Mouse (Mus musculus): ENCODE results near the gene Gm28042. TPM values are rescaled to one million over a fixed set of nuclear protein-coding genes. Genes with fewer than 3 reads are reported as not detected.
A peak's percentile ranks its signal among the peaks of the same experiment; 100 is the strongest.

Gm28042 gene
- polyA plus RNA-seq, 1 experiment from 2014 or later: 5.0 TPM

GRCm38 (mm10) chr2:120046486-120047310, 19.4 kb downstream of the Gm28042 start:
- WGBS: 51% methylated on average over 14 of the region's 14 CpGs
- Histone ChIP-seq H3K27ac (no peak overlapping the region), H3K4me1 (peaks cover 49% of the 10 kb centered on the region), H3K27me3 (no peaks in the 10 kb centered on the region), H3K36me3 (peaks cover 9% of the 10 kb centered on the region), H3K9ac (no peak overlapping the region), H3K4me2 (no peak overlapping the region), H3K4me3 (no peak overlapping the region), H3K9me3 (no peaks in the 10 kb centered on the region)
- ATAC-seq (ENCODE audit: insufficient number of reproducible peaks, low FRiP score, low TSS enrichment, low read depth): no peak

GRCm38 (mm10) chr2:120048173-120048572, 20.9 kb downstream of the Gm28042 start:
- H3K36me3 ChIP-seq: no peaks in the 10 kb centered on the region
- 74% methylated on average over 9 of the region's 9 CpGs for WGBS
- no peak overlapping the region for H3K4me3 ChIP-seq
- no peak overlapping the region for H3K27ac ChIP-seq
- no peaks in the 10 kb centered on the region for H3K27me3 ChIP-seq
- no peaks in the 10 kb centered on the region for H3K9me3 ChIP-seq
- no peak overlapping the region for H3K4me2 ChIP-seq
- no peak overlapping the region for H3K9ac ChIP-seq
- ATAC-seq (ENCODE audit: insufficient number of reproducible peaks, low FRiP score, low TSS enrichment, low read depth): no peak
- H3K4me1 ChIP-seq: peaks cover 49% of the 10 kb centered on the region

GRCm38 (mm10) chr2:120049632-120050274, 22.5 kb downstream of the Gm28042 start:
- no peak overlapping the region for H3K9ac ChIP-seq
- peaks cover 36% of the 10 kb centered on the region for H3K4me1 ChIP-seq
- no peak overlapping the region for H3K4me2 ChIP-seq
- H3K27me3 ChIP-seq: no peaks in the 10 kb centered on the region
- no peaks in the 10 kb centered on the region for H3K36me3 ChIP-seq
- no peak overlapping the region for H3K4me3 ChIP-seq
- H3K9me3 ChIP-seq: no peaks in the 10 kb centered on the region
- no peak for ATAC-seq (ENCODE audit: insufficient number of reproducible peaks, low FRiP score, low TSS enrichment, low read depth)
- H3K27ac ChIP-seq: no peak overlapping the region
- 58% methylated on average over 10 of the region's 10 CpGs for WGBS

- Histone ChIP-seq H3K9me3 (no peaks in the 10 kb centered on the region), H3K4me2 (no peak overlapping the region), H3K4me3 (no peak overlapping the region), H3K27ac (no peak overlapping the region), H3K4me1 (peaks cover 20% of the 10 kb centered on the region), H3K27me3 (no peaks in the 10 kb centered on the region), H3K36me3 (no peaks in the 10 kb centered on the region), H3K9ac (no peak overlapping the region)
- WGBS: 50% methylated on average over 6 of the region's 6 CpGs
- no peak for ATAC-seq (ENCODE audit: insufficient number of reproducible peaks, low FRiP score, low TSS enrichment, low read depth)
Measured at GRCm38 (mm10) chr2:120051405-120051804, 24.1 kb downstream of the Gm28042 start.

- WGBS: 86% methylated on average over 12 of the region's 12 CpGs
- Histone ChIP-seq H3K9ac (no peak overlapping the region), H3K27ac (no peak overlapping the region), H3K4me1 (peaks cover 11% of the 10 kb centered on the region; the same call in 1 of the 2 replicates), H3K36me3 (no peaks in the 10 kb centered on the region), H3K4me2 (no peak overlapping the region), H3K4me3 (no peak overlapping the region), H3K27me3 (no peaks in the 10 kb centered on the region), H3K9me3 (no peaks in the 10 kb centered on the region)
- ATAC-seq (ENCODE audit: insufficient number of reproducible peaks, low FRiP score, low TSS enrichment, low read depth): no peak
Measured at GRCm38 (mm10) chr2:120054771-120055552, 27.7 kb downstream of the Gm28042 start.

- Histone ChIP-seq H3K4me3 (no peak overlapping the region), H3K27me3 (no peaks in the 10 kb centered on the region), H3K27ac (no peak overlapping the region), H3K4me1 (peaks cover 12% of the 10 kb centered on the region), H3K36me3 (no peaks in the 10 kb centered on the region), H3K9me3 (no peaks in the 10 kb centered on the region), H3K4me2 (no peak overlapping the region), H3K9ac (no peak overlapping the region)
- no peak for ATAC-seq (ENCODE audit: insufficient number of reproducible peaks, low FRiP score, low TSS enrichment, low read depth)
- 75% methylated on average over 10 of the region's 10 CpGs for WGBS
Measured at GRCm38 (mm10) chr2:120055923-120056322, 28.6 kb downstream of the Gm28042 start.

- no peak overlapping the region for H3K4me2 ChIP-seq
- H3K27ac ChIP-seq: peak overlapping the region; percentile 22; the same call in 1 of the 2 replicates
- H3K4me3 ChIP-seq: no peak overlapping the region
- no peak overlapping the region for H3K9ac ChIP-seq
- no peaks in the 10 kb centered on the region for H3K27me3 ChIP-seq
- ATAC-seq (ENCODE audit: insufficient number of reproducible peaks, low FRiP score, low TSS enrichment, low read depth): no peak
- peaks cover 16% of the 10 kb centered on the region for H3K4me1 ChIP-seq
- WGBS: 73% methylated on average over 4 of the region's 4 CpGs
- H3K9me3 ChIP-seq: no peaks in the 10 kb centered on the region
- no peaks in the 10 kb centered on the region for H3K36me3 ChIP-seq
Measured at GRCm38 (mm10) chr2:120058818-120059217, 31.5 kb downstream of the Gm28042 start.

- Histone ChIP-seq H3K4me3 (no peak overlapping the region), H3K4me2 (no peak overlapping the region), H3K4me1 (peaks cover 16% of the 10 kb centered on the region), H3K9ac (no peak overlapping the region), H3K36me3 (no peaks in the 10 kb centered on the region), H3K27ac (peak overlapping the region; percentile 22; the same call in 1 of the 2 replicates), H3K27me3 (no peaks in the 10 kb centered on the region), H3K9me3 (no peaks in the 10 kb centered on the region)
- no peak for ATAC-seq (ENCODE audit: insufficient number of reproducible peaks, low FRiP score, low TSS enrichment, low read depth)
- 89% methylated on average over 3 of the region's 3 CpGs for WGBS
Measured at GRCm38 (mm10) chr2:120059466-120059865, 32.2 kb downstream of the Gm28042 start.

- H3K4me2 ChIP-seq: no peak overlapping the region
- H3K36me3 ChIP-seq: no peaks in the 10 kb centered on the region
- H3K27ac ChIP-seq: 0 out of 2 replicates have a peak overlapping the region, but pooled peaks have one; percentile 47
- H3K9me3 ChIP-seq: no peaks in the 10 kb centered on the region
- 40% methylated on average over 6 of the region's 6 CpGs for WGBS
- H3K4me3 ChIP-seq: no peak overlapping the region
- no peak overlapping the region for H3K9ac ChIP-seq
- no peaks in the 10 kb centered on the region for H3K27me3 ChIP-seq
- no peak for ATAC-seq (ENCODE audit: insufficient number of reproducible peaks, low FRiP score, low TSS enrichment, low read depth)
- peaks cover 16% of the 10 kb centered on the region for H3K4me1 ChIP-seq
Measured at GRCm38 (mm10) chr2:120060190-120060589, 32.9 kb downstream of the Gm28042 start.

GRCm38 (mm10) chr2:120060651-120061050, 33.4 kb downstream of the Gm28042 start:
- no peaks in the 10 kb centered on the region for H3K36me3 ChIP-seq
- H3K9me3 ChIP-seq: no peaks in the 10 kb centered on the region
- H3K9ac ChIP-seq: no peak overlapping the region
- no peak overlapping the region for H3K4me2 ChIP-seq
- WGBS: 59% methylated on average over 9 of the region's 9 CpGs
- H3K27me3 ChIP-seq: no peaks in the 10 kb centered on the region
- peak overlapping the region; percentile 47; the same call in 1 of the 2 replicates for H3K27ac ChIP-seq
- H3K4me1 ChIP-seq: peaks cover 16% of the 10 kb centered on the region
- H3K4me3 ChIP-seq: no peak overlapping the region
- no peak for ATAC-seq (ENCODE audit: insufficient number of reproducible peaks, low FRiP score, low TSS enrichment, low read depth)

GRCm38 (mm10) chr2:120062248-120062647, 35.0 kb downstream of the Gm28042 start:
- WGBS: 81% methylated on average over 8 of the region's 8 CpGs

More at GRCm38 (mm10) chr2:120062248-120062647, 35.0 kb downstream of the Gm28042 start:
- Histone ChIP-seq H3K27me3 (no peaks in the 10 kb centered on the region), H3K4me2 (no peak overlapping the region), H3K9ac (no peak overlapping the region), H3K4me3 (no peak overlapping the region), H3K27ac (no peak overlapping the region), H3K9me3 (no peaks in the 10 kb centered on the region), H3K4me1 (peaks cover 16% of the 10 kb centered on the region), H3K36me3 (no peaks in the 10 kb centered on the region)
- no peak for ATAC-seq (ENCODE audit: insufficient number of reproducible peaks, low FRiP score, low TSS enrichment, low read depth)
